7 mouse cellular contexts compared by ENCODE assay signal in genomic region chr3:79784362-79784736, GRCm38 (mm10). TPM values are rescaled to one million over a fixed set of nuclear protein-coding genes. Genes with fewer than 3 reads are reported as not detected.
A peak's percentile ranks its signal among the peaks of the same experiment; 100 is the strongest.
DNase-seq lines count a peak whose midpoint lies in the region; ATAC-seq lines count a peak whose summit lies in the region.

No protein-coding gene starts in this region.

- peak; percentile 9 for DNase-seq in kidney, postnatal 10 days
- no peak for DNase-seq in kidney, adult 8-10 months
- no peak for DNase-seq in embryonic facial prominence, embryonic 14.5 days (ENCODE audit: low spot score)
- peak; percentile 16 to 42 for DNase-seq in kidney, postnatal 4 days
- peak; percentile 9 for DNase-seq in retina, embryonic 14.5 days (ENCODE audit: low spot score)
- DNase-seq in adrenal gland, adult 8-10 months, result no peak
- no peak for DNase-seq in adrenal gland, adult 2 months

- peak overlapping the region; percentile 38 for H3K4me2 ChIP-seq in embryonic facial prominence, embryonic 14.5 days (ENCODE audit: low read depth, low read length)

- H3K27ac ChIP-seq in embryonic facial prominence, embryonic 14.5 days (replicated peaks; ENCODE audit: low read depth, low read length), result no peak overlapping the region

- H3K4me3 ChIP-seq in embryonic facial prominence, embryonic 14.5 days (ENCODE audit: low read depth, low read length), result no peak overlapping the region

- H3K4me1 ChIP-seq in embryonic facial prominence, embryonic 14.5 days (ENCODE audit: control insufficient read depth, insufficient read depth, low read length), result no peaks in the 10 kb centered on the region

- no peaks in the 10 kb centered on the region for H3K27me3 ChIP-seq in embryonic facial prominence, embryonic 14.5 days (replicated peaks; ENCODE audit: control insufficient read depth, insufficient read depth, low read length)

- no peak for ATAC-seq in embryonic facial prominence, embryonic 14.5 days (ENCODE audit: low read depth)

- no peak overlapping the region for H3K9ac ChIP-seq in embryonic facial prominence, embryonic 14.5 days (ENCODE audit: low read depth, low read length)

- H3K9me3 ChIP-seq in embryonic facial prominence, embryonic 14.5 days (ENCODE audit: control insufficient read depth, low read length), result no peaks in the 10 kb centered on the region

- WGBS in embryonic facial prominence, embryonic 14.5 days, result 15% methylated on average over 11 of the region's 11 CpGs

- no peaks in the 10 kb centered on the region for H3K36me3 ChIP-seq in embryonic facial prominence, embryonic 14.5 days (ENCODE audit: control insufficient read depth, insufficient read depth, low read length)

RNA-seq across cellular contexts. Expression of gene Rxfp1, which starts 46.7 kb away (rescaled TPM):
- 0.46 and 0.54 TPM in 2 replicates for polyA plus RNA-seq in embryonic facial prominence, embryonic 14.5 days (2014; fragmentation: Nextera tagmentation; extraction: Ambion mirVana)
- total RNA-seq in adrenal gland, adult 8-10 months (2022), result under 1 TPM in 1 of 4 experiments, not detected in 3; 0.07 TPM
- not detected for total RNA-seq in adrenal gland, adult 2 months (2021)
- polyA plus RNA-seq in adrenal gland, adult 2 months (2012; rRNA removed), result not detected in 2 replicates

Comparison
In these comparisons a context has a peak if more than half of its experiments do, and no peak if none do; other contexts are left out.
1. DNase-seq: peak in kidney, postnatal 10 days (single experiment), kidney, postnatal 4 days (2 of 2) and retina, embryonic 14.5 days (single experiment); none in kidney, adult 8-10 months (0 of 2), embryonic facial prominence, embryonic 14.5 days (single experiment), adrenal gland, adult 8-10 months (single experiment) and adrenal gland, adult 2 months (single experiment).